Mouse (Mus musculus) myocyte (in vitro differentiated cells): Measurements from ENCODE around the gene Hdac9.

Experiments used
- CEBPB ChIP-seq: IDR thresholded peaks from 2 replicates; pipeline ENCODE4 v1.6.1; 2011; ENCODE audit warnings: mild to moderate bottlenecking, moderate library complexity; ENCODE audit not compliant: poor library complexity, insufficient read depth, severe bottlenecking
- E2F4 ChIP-seq: IDR thresholded peaks from one replicate; pipeline ENCODE4 v1.6.1; 2011; ENCODE audit warnings: mild to moderate bottlenecking, control low read depth, moderate library complexity; ENCODE audit not compliant: insufficient read depth
- MAX ChIP-seq: IDR thresholded peaks from one replicate; pipeline ENCODE4 v1.6.1; 2011; ENCODE audit warnings: low read depth, mild to moderate bottlenecking, control low read depth
- MYOD1 ChIP-seq, 3 experiments: IDR thresholded peaks; one replicate each; pipeline ENCODE4 v1.6.1; 2011; ENCODE audit warnings: control low read depth in 2 of 3, low read depth in 2 of 3, mild to moderate bottlenecking in 2 of 3, moderate library complexity in 1 of 3; ENCODE audit not compliant: insufficient read length in 2 of 3, control insufficient read depth in 1 of 3
- MYOG ChIP-seq, 3 experiments: IDR thresholded peaks; one replicate each; pipeline ENCODE4 v1.6.1; 2011; ENCODE audit warnings: control low read depth in 2 of 3, low read depth in 2 of 3, mild to moderate bottlenecking in 2 of 3; ENCODE audit not compliant: insufficient read length in 2 of 3, control insufficient read depth in 1 of 3, insufficient read depth in 1 of 3
- POLR2A ChIP-seq: IDR thresholded peaks from one replicate; pipeline ENCODE4 v1.6.1; 2011; ENCODE audit warnings: low read depth, mild to moderate bottlenecking, control low read depth, moderate library complexity; ENCODE audit not compliant: insufficient read length
- POLR2AphosphoS2 ChIP-seq: IDR thresholded peaks from one replicate; pipeline ENCODE4 v1.6.1; 2011; ENCODE audit warnings: low read depth, control low read depth; ENCODE audit not compliant: insufficient read length
- REST ChIP-seq: IDR thresholded peaks from one replicate; pipeline ENCODE4 v1.6.1; 2011; ENCODE audit warnings: mild to moderate bottlenecking, control low read depth, moderate library complexity; ENCODE audit not compliant: insufficient read depth, insufficient read length
- SRF ChIP-seq: IDR thresholded peaks from one replicate; pipeline ENCODE4 v1.6.1; 2011; ENCODE audit warnings: low read depth; ENCODE audit not compliant: control insufficient read depth, insufficient read length
- TCF12 ChIP-seq: IDR thresholded peaks from one replicate; pipeline ENCODE4 v1.6.1; 2011; ENCODE audit warnings: mild to moderate bottlenecking, control low read depth; ENCODE audit not compliant: poor library complexity, insufficient read depth, severe bottlenecking
- TCF3 ChIP-seq: IDR thresholded peaks from one replicate; pipeline ENCODE4 v1.6.1; 2011; ENCODE audit warnings: low read depth, control low read depth; ENCODE audit not compliant: insufficient read length
- USF1 ChIP-seq: IDR thresholded peaks from one replicate; pipeline ENCODE4 v1.6.1; 2011; ENCODE audit warnings: low read depth, mild to moderate bottlenecking, control low read depth, moderate library complexity

- TF ChIP-seq MYOG (IDR thresholded peaks at IDR 0.05; ENCODE audit: control insufficient read depth in 1 of 3, insufficient read depth in 1 of 3, insufficient read length in 2 of 3, low read depth in 2 of 3) (no peak), POLR2A (no peak), SRF (no peak), USF1 (no peak), CEBPB (no peak), E2F4 (no peak), TCF12 (no peak), POLR2AphosphoS2 (no peak), REST (no peak), MAX (no peak), MYOD1 (IDR thresholded peaks at IDR 0.05; ENCODE audit: control insufficient read depth in 1 of 3, insufficient read length in 2 of 3, low read depth in 2 of 3) (no peak), TCF3 (no peak)
These were observed 629.7 kb downstream of the Hdac9 start for GRCm38 (mm10) chr12:34287218-34287617.
